Mouse (Mus musculus) embryonic facial prominence, embryonic 10.5 days (tissue): ENCODE results near the gene Exoc4. TPM values are rescaled to one million over a fixed set of nuclear protein-coding genes. Genes with fewer than 3 reads are reported as not detected.
A peak's percentile ranks its signal among the peaks of the same experiment; 100 is the strongest.

Source experiments
- DNase-seq: peaks from one replicate; pipeline ENCODE4 v3.0.0-alpha.2; 2017; ENCODE audit warnings: low spot score
- H3K27ac ChIP-seq: fragments of 300-500 bp; sonication (generic); replicated peaks from 2 replicates; pipeline ENCODE4 v1.5.1; 2016; ENCODE audit warnings: mild to moderate bottlenecking
- H3K27me3 ChIP-seq: fragments of 300-500 bp; sonication (generic); replicated peaks from 2 replicates; pipeline ENCODE4 v1.6.1; 2016; ENCODE audit warnings: low read depth, mild to moderate bottlenecking; ENCODE audit not compliant: poor library complexity, severe bottlenecking
- H3K36me3 ChIP-seq: fragments of 300-500 bp; sonication (generic); replicated peaks from 2 replicates; pipeline ENCODE4 v1.6.1; 2016; ENCODE audit warnings: mild to moderate bottlenecking, moderate library complexity
- H3K4me1 ChIP-seq: fragments of 300-500 bp; sonication (generic); 2 replicates; pipeline ENCODE4 v1.6.1; 2016
- H3K4me3 ChIP-seq: fragments of 300-500 bp; sonication (generic); 2 replicates; pipeline ENCODE4 v1.5.1; 2016; ENCODE audit warnings: mild to moderate bottlenecking, moderate library complexity
- H3K9me3 ChIP-seq: fragments of 300-500 bp; sonication (generic); 2 replicates; pipeline ENCODE4 v1.6.1; 2016; ENCODE audit warnings: mild to moderate bottlenecking
- WGBS: fragments of 180-500 bp; shearing (Covaris S2); methylation state at CpG from one replicate; pipeline ENCODE4 v1.1.7; 2016; 5-methylcytosine and 5-hydroxymethylcytosine counted together
- polyA plus RNA-seq: library from polyadenylated mRNA; unstranded; fragments of >200 nt; fragmentation: Nextera tagmentation; extraction: Ambion mirVana; gene quantifications from 2 replicates; pipeline ENCODE4 v1.2.1, GENCODE M21; 2016

Gene Exoc4
- polyA plus RNA-seq, 1 experiment from 2014 or later, result 32.1 TPM

DNA sequence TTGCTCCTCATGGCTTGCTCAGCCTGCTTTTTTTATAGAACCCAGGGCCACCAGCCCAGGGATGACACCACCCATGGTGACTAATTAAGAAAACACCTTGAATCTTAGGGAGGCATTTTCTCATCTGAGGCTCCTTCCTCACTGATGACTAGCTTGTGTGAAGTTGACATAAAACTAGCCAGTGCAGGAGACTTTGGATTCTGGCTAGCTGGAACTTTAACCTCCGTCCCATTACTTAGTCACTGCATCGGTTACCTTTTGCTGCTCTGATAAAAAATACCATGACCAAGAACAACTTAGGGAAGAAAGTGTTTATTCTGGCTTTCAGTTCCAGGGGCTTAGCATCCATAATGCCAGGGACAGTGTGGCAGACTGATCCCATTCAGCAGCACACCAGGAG is 711.9 kb downstream of the Exoc4 start:
- Histone ChIP-seq H3K4me3 (no peak overlapping the region), H3K27ac (no peak overlapping the region), H3K4me1 (peaks cover 10% of the 10 kb centered on the region), H3K9me3 (no peaks in the 10 kb centered on the region), H3K36me3 (no peaks in the 10 kb centered on the region), H3K27me3 (no peaks in the 10 kb centered on the region)
- no peak for DNase-seq
- WGBS, result 93% methylated on average over 2 of the region's 2 CpGs

DNA sequence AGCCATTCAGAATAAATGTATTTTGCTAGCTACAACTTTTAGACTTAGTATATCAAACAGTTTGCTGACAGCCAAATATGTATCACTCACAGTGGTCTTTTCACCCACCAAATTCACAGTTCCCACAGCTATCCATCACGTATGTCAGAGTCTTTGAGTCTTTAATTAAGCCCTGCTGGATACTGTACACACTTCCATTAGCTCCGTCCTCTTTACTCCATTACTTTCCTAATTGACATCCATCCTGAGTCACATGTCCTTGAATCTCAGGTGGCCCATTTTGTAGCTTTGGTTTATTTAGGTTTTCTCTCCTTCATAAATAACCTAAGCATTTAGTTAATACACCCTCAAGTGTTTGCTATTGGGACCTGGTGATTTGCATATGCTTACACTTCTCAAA is 714.2 kb downstream of the Exoc4 start:
- Histone ChIP-seq H3K4me1 (peaks cover 10% of the 10 kb centered on the region), H3K27me3 (no peaks in the 10 kb centered on the region), H3K9me3 (no peaks in the 10 kb centered on the region), H3K4me3 (no peak overlapping the region), H3K27ac (no peak overlapping the region), H3K36me3 (no peaks in the 10 kb centered on the region)
- WGBS, result 65% methylated on average over 2 of the region's 2 CpGs
- no peak for DNase-seq

DNA sequence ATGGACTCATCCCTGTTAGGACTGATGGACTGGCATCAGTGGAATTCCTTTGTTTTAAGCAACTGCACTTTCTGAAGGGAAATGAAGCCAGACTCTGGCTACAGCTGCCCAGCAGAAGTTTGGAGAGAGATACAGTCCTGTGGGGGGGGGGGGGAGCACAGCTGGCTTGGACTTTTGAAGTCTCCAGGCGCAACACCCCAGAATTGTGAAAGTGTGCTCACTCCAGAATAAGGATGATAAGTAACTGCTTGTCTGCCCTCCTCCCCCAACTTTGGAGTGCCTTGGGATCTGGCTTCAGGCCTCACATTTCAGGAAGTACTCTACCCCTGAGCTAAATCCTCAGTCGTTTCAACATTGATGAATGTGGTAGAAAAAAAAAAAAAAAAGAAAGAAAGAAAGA is 716.7 kb downstream of the Exoc4 start:
- Histone ChIP-seq H3K9me3 (no peaks in the 10 kb centered on the region), H3K27me3 (no peaks in the 10 kb centered on the region), H3K4me1 (peaks cover 10% of the 10 kb centered on the region), H3K27ac (peak overlapping the region; percentile 71; the same call in 1 of the 2 replicates), H3K36me3 (no peaks in the 10 kb centered on the region), H3K4me3 (no peak overlapping the region)
- WGBS, result 28% methylated on average over 2 of the region's 2 CpGs
- peak; percentile 18 for DNase-seq

DNA sequence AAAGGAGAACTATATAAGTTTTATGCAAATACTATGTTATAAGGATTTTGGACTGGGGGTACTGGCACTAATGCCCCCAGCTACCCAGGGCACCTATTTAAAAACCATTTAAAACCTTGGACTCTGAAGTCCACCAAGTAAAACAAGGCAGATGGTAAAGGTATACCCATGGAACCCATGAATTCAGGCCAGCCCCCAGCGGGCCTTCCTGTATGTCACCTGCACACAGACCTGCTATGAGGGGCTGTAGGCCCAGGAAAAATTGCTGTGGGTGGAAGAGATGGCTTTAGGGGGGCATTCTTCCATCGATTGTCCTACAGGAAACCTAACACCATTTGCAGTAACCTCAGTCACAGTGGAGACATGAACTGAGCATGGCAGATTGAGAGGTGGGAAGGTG is 719.9 kb downstream of the Exoc4 start:
- no peaks in the 10 kb centered on the region for H3K27me3 ChIP-seq
- no peak for DNase-seq
- 84% methylated on average over 2 of the region's 2 CpGs for WGBS
- no peaks in the 10 kb centered on the region for H3K9me3 ChIP-seq
- H3K4me1 ChIP-seq, result peaks cover 5% of the 10 kb centered on the region
- no peak overlapping the region for H3K4me3 ChIP-seq
- H3K27ac ChIP-seq, result no peak overlapping the region
- H3K36me3 ChIP-seq, result no peaks in the 10 kb centered on the region

DNA sequence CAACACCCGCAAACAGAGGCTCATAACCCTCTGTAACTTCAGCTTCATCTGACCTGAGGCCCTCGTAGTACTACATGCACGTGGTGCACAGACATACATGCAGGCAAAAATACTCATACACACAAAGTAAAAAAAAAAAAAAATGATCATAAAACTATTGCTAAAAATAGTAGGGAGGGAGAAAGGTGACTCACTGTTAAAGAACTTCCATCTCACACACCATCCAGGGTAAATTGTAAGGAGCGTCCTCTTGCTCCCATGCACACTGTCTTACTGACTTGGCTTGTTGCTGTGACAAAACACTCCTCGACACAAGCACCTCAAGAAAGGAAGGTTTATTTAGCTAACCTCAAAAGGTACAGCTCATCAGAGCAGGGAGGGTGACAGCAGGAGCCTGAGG is 723.9 kb downstream of the Exoc4 start:
- Histone ChIP-seq H3K4me3 (no peak overlapping the region), H3K9me3 (no peaks in the 10 kb centered on the region), H3K36me3 (no peaks in the 10 kb centered on the region), H3K27me3 (no peaks in the 10 kb centered on the region), H3K4me1 (peaks cover 13% of the 10 kb centered on the region), H3K27ac (no peak overlapping the region)
- WGBS, result 87% methylated on average over 5 of the region's 5 CpGs
- DNase-seq, result no peak

DNA sequence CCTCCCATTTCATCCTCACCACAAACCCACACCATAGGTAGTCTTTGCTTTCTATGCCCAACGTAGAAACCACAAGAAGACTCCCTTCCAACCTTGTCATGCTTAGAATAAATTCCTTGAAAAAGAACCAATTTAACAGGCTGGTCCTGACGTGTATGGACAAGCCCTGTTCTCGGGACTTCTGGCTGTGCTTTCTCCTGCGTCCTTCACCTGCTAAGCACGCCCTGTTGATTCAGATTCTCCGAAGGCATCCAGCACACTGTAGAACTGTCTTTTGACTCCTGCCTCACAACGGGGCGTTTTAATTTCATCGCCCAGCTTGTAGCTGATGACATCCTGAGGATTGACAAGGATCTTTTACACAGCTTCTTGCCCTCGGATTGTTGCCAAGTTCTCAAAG is 727.7 kb downstream of the Exoc4 start:
- peaks cover 35% of the 10 kb centered on the region for H3K4me1 ChIP-seq
- no peaks in the 10 kb centered on the region for H3K9me3 ChIP-seq
- DNase-seq, result no peak
- WGBS, result 75% methylated on average over 10 of the region's 10 CpGs
- no peaks in the 10 kb centered on the region for H3K36me3 ChIP-seq
- H3K27ac ChIP-seq, result no peak overlapping the region
- H3K4me3 ChIP-seq, result no peak overlapping the region
- no peaks in the 10 kb centered on the region for H3K27me3 ChIP-seq

DNA sequence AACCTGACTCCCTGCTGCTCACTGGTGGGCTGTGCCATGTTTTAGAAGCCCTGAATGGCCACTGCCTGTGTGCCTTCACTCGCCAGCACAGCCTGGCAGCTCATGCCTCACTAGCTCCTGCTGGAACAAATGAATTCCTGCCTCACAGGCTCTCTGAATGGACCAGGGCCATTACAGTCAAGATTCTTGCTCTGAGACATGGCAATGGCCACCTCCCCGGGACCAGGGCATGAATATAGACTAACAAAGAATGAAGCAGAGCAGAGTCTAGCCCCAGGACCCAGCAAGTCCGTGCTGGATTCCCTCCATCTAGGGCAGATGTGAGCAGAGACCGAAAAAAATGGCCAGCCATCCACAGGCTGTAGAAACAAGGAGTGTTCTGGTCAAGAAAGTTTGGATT is 728.6 kb downstream of the Exoc4 start:
- WGBS, result 44% methylated on average over 4 of the region's 4 CpGs
- Histone ChIP-seq H3K36me3 (no peaks in the 10 kb centered on the region), H3K4me3 (no peak overlapping the region), H3K27me3 (no peaks in the 10 kb centered on the region), H3K9me3 (no peaks in the 10 kb centered on the region), H3K27ac (peak overlapping the region; percentile 52; the same call in 1 of the 2 replicates), H3K4me1 (peaks cover 35% of the 10 kb centered on the region)
- peak; percentile 27 for DNase-seq

DNA sequence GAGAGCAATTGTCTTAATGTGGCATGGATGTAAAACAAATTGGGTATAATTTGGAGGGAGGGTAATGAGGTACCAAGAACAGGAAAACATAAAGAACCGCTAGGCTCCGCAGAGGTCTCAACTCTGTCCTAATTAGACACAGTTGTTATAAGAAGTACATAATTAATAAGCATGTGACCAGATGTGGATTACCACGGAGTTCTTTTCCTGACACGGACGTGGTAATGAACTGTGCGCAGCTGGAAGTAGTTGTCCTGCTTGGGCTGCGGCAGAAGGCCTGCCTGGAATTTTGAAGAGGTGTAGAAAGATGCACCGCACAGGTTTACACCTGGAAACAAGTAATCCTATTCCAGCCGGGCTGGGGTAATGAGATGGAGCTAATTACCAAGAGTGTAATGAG is 729.0 kb downstream of the Exoc4 start:
- WGBS, result 49% methylated on average over 9 of the region's 9 CpGs
- Histone ChIP-seq H3K36me3 (no peaks in the 10 kb centered on the region), H3K27me3 (no peaks in the 10 kb centered on the region), H3K4me3 (no peak overlapping the region), H3K4me1 (peaks cover 35% of the 10 kb centered on the region), H3K27ac (no peak overlapping the region), H3K9me3 (no peaks in the 10 kb centered on the region)
- peak; percentile 41 for DNase-seq

DNA sequence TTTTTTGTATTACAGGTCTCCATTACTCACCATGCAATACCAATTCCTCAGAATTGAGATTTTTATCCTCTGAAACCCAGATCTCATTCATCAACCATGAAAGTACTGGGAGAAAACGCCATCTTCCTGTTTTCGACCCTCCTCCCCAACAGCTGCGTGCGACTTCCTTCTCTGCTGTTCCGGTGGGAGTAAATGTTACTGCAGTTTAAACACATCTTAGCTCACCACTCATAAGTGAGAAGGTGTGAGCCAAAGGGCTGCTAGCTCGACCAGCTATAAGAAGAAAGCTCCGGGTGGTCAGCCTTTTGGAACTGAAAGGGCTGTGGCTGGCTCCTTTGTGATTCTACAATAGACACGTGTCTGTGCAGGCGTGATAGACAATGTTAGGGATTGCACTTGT is 733.8 kb downstream of the Exoc4 start:
- no peak for DNase-seq
- no peaks in the 10 kb centered on the region for H3K36me3 ChIP-seq
- no peaks in the 10 kb centered on the region for H3K9me3 ChIP-seq
- H3K27ac ChIP-seq, result no peak overlapping the region
- H3K4me3 ChIP-seq, result no peak overlapping the region
- WGBS, result 90% methylated on average over 9 of the region's 9 CpGs
- peaks cover 23% of the 10 kb centered on the region for H3K4me1 ChIP-seq
- no peaks in the 10 kb centered on the region for H3K27me3 ChIP-seq

DNA sequence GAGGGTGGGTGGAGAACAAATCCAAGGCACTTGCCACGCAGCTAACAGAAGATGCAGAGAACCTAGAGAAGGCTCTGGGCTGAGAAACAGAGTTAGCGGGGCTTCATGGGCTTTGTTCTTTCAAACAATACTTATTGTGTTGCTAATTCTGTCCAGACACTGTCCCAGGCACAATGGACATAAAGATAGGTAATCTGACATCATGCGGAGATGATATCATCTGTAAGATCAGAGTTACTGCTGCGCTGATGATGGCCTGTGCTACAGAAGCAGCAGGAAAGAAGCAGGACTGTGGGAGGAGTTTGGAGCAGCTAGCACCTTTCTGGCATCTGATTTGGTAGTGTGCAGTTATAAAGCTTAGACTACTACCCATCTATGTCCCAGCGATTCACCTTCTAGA is 738.2 kb downstream of the Exoc4 start:
- Histone ChIP-seq H3K4me3 (no peak overlapping the region), H3K36me3 (no peaks in the 10 kb centered on the region), H3K27ac (no peak overlapping the region), H3K9me3 (no peaks in the 10 kb centered on the region), H3K27me3 (no peaks in the 10 kb centered on the region), H3K4me1 (0 out of 2 replicates have a peak, but pooled peaks cover under 1% of the 10 kb centered on the region)
- DNase-seq, result no peak
- 80% methylated on average over 5 of the region's 5 CpGs for WGBS

DNA sequence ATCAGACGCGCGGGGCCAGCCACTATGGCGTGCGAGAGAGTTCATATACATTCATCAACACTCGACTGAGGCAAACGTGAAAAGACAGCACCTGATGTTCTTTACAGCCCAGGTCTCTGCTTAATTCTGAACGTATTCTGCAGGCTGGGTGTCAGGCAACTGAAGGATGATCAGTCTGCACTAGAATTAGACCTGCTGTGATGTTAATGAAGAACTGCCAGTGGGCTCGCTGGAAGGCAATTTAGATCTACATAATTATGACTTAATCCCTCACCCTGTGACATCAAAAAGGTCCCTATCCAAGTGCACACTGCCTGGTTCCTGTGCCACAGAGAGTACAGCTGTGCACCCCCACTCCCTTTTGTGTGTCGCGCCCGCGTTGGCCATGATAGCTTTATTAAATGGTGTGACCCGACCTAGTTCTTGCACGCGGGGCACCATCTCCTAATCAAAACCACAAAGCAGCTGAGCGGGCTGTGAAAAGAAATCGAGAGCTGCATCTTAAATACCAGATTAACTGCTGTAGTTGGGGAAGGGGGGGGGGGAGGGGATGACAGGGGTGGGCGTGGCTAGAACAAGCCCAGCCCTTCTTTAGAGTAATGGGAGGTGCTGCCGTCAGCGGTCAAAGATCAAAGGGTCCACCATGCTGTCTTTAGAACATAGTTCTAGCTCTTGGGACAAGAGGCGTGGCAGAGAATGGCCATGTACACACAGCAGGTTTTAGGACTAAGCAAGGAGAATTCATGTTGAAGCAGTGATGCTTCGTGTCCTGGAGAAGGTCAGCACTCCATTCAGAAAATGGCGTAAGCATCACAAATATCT is 743.5 kb downstream of the Exoc4 start:
- H3K4me1 ChIP-seq, result peaks cover 10% of the 10 kb centered on the region; the same call in 1 of the 2 replicates
- no peaks in the 10 kb centered on the region for H3K9me3 ChIP-seq
- DNase-seq, result no peak
- no peaks in the 10 kb centered on the region for H3K36me3 ChIP-seq
- 47% methylated on average over 24 of the region's 24 CpGs for WGBS
- no peak overlapping the region for H3K4me3 ChIP-seq
- H3K27me3 ChIP-seq, result no peaks in the 10 kb centered on the region
- no peak overlapping the region for H3K27ac ChIP-seq

DNA sequence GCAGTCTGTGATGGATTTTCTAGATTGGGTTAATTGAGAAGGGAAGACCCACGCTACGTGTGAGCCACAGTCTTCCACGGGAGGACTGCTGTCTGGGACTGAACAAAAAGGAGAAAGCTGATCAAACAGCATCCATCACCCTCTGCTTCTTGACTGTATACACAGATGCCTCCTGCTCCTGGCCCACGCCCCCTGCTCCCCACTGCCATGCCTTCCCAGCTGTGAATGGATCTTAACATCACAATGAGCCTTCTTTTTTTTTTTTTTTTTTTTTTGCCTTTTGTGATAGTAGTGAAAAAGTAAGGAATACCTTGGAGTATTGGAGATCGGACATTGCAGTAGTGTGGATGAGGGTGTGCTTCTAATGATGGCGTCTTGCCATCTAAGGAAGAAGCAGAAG is 745.0 kb downstream of the Exoc4 start:
- no peaks in the 10 kb centered on the region for H3K9me3 ChIP-seq
- H3K36me3 ChIP-seq, result no peaks in the 10 kb centered on the region
- WGBS, result 78% methylated on average over 6 of the region's 6 CpGs
- no peak overlapping the region for H3K27ac ChIP-seq
- DNase-seq, result no peak
- no peaks in the 10 kb centered on the region for H3K27me3 ChIP-seq
- peaks cover 10% of the 10 kb centered on the region; the same call in 1 of the 2 replicates for H3K4me1 ChIP-seq
- no peak overlapping the region for H3K4me3 ChIP-seq

DNA sequence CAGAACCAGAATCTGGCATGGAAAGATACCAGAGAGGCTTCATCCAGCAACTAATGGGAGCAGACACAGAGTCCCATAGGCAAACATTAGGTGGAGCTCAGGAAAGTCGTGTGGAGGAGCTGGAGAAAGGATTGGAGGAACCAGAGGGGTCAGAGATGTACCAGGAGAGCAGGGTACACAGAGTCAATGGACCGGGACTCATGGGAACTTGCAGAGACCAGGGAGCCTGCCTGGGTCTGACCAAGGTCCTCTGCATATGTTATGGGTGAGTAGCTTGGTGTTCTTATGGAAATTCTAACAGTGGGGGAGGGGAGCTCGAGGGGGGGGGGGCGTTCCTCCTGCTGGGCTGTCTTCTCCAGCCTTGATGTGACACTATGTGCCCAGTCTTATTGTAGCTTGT is 749.7 kb downstream of the Exoc4 start:
- DNase-seq, result no peak
- H3K4me1 ChIP-seq, result 0 out of 2 replicates have a peak, but pooled peaks cover 6% of the 10 kb centered on the region
- no peak overlapping the region for H3K4me3 ChIP-seq
- no peaks in the 10 kb centered on the region for H3K36me3 ChIP-seq
- no peaks in the 10 kb centered on the region for H3K27me3 ChIP-seq
- 43% methylated on average over 4 of the region's 4 CpGs for WGBS
- no peak overlapping the region for H3K27ac ChIP-seq
- no peaks in the 10 kb centered on the region for H3K9me3 ChIP-seq
